Mouse (Mus musculus) CH12.LX (cell line): Measurements from ENCODE around the gene Slc2a4. TPM values are rescaled to one million over a fixed set of nuclear protein-coding genes. Genes with fewer than 3 reads are reported as not detected.
A peak's percentile ranks its signal among the peaks of the same experiment; 100 is the strongest.

Experiments used
- DNase-seq: peaks from one replicate; pipeline ENCODE4 v3.0.0-alpha.2; 2013; ENCODE audit errors: extremely low read depth
- H3K27ac ChIP-seq: 2 replicates; pipeline ENCODE4 v1.5.1; 2012; ENCODE audit warnings: low read depth, mild to moderate bottlenecking, control low read depth, moderate library complexity; ENCODE audit not compliant: insufficient read depth
- H3K27me3 ChIP-seq: replicated peaks from 2 replicates; pipeline ENCODE3; 2012; ENCODE audit warnings: inconsistent platforms
- H3K36me3 ChIP-seq, 2 experiments: replicated peaks in 1 of 2; 2 replicates each; pipeline versions ENCODE3 to v1.6.1; 2012; ENCODE audit warnings: inconsistent platforms in 1 of 2, low read length in 1 of 2, mild to moderate bottlenecking in 1 of 2, mixed read lengths in 1 of 2, moderate library complexity in 1 of 2; ENCODE audit not compliant: control insufficient read depth in 1 of 2, insufficient read depth in 1 of 2
- H3K4me1 ChIP-seq, 2 experiments: 2 replicates each; pipeline ENCODE4 v1.6.1; 2012; ENCODE audit warnings: inconsistent platforms in 1 of 2, moderate library complexity in 1 of 2; ENCODE audit not compliant: insufficient read depth in 2 of 2, control insufficient read depth in 1 of 2
- H3K4me2 ChIP-seq: 2 replicates; pipeline ENCODE4 v1.6.1; 2012; ENCODE audit warnings: low read depth, mild to moderate bottlenecking, control low read depth; ENCODE audit not compliant: poor library complexity, insufficient read depth, severe bottlenecking
- H3K4me3 ChIP-seq, 3 experiments: fragments of 150-350 bp in 1 of 3; sonication (generic) in 1 of 3; replicated peaks in 1 of 3; 2 replicates each; pipeline versions ENCODE3 to v1.5.1; 2011 to 2012; ENCODE audit warnings: low read depth in 2 of 3, low read length in 2 of 3, mild to moderate bottlenecking in 2 of 3, moderate library complexity in 2 of 3, control low read depth in 1 of 3, improper control_type of control experiment in 1 of 3, inconsistent platforms in 1 of 3, mixed read lengths in 1 of 3; ENCODE audit not compliant: poor library complexity in 1 of 3
- H3K79me2 ChIP-seq: replicated peaks from 2 replicates; pipeline ENCODE4 v1.6.1; 2012; ENCODE audit warnings: mild to moderate bottlenecking, moderate library complexity; ENCODE audit not compliant: control insufficient read depth, poor library complexity, insufficient read depth, severe bottlenecking; ENCODE audit errors: extremely low read depth
- H3K9ac ChIP-seq: 2 replicates; pipeline ENCODE4 v1.6.1; 2012; ENCODE audit warnings: low read depth, mild to moderate bottlenecking, control low read depth, moderate library complexity; ENCODE audit not compliant: insufficient read depth
- H3K9me3 ChIP-seq: replicated peaks from 2 replicates; pipeline ENCODE3; 2012; ENCODE audit warnings: low read length, inconsistent platforms, mixed read lengths
- BHLHE40 ChIP-seq: IDR thresholded peaks from 2 replicates; pipeline ENCODE4 v1.6.1; 2011; ENCODE audit warnings: mild to moderate bottlenecking, low read depth, low read length, improper control_type of control experiment
- CHD1 ChIP-seq: IDR thresholded peaks from 2 replicates; pipeline ENCODE4 v1.6.1; 2012; ENCODE audit warnings: low read depth, low read length, improper control_type of control experiment, inconsistent platforms
- CHD2 ChIP-seq: IDR thresholded peaks from 2 replicates; pipeline ENCODE4 v1.6.1; 2011; ENCODE audit warnings: low read length, improper control_type of control experiment
- CTCF ChIP-seq, 2 experiments: IDR thresholded peaks in 1 of 2; conservative IDR thresholded peaks in 1 of 2; 2 replicates each; pipeline ENCODE4 v1.5.1; 2011 to 2012; ENCODE audit warnings: low read depth in 2 of 2, low read length in 2 of 2, improper control_type of control experiment in 1 of 2, inconsistent platforms in 1 of 2, mild to moderate bottlenecking in 1 of 2, moderate library complexity in 1 of 2
- E2F4 ChIP-seq: IDR thresholded peaks from 2 replicates; pipeline ENCODE4 v1.6.1; 2011; ENCODE audit warnings: low read depth, low read length, improper control_type of control experiment; ENCODE audit not compliant: insufficient replicate concordance
- ELF1 ChIP-seq: IDR thresholded peaks from 2 replicates; pipeline ENCODE4 v1.6.1; 2014; ENCODE audit warnings: low read depth, mild to moderate bottlenecking, inconsistent platforms, low read length, improper control_type of control experiment
- EP300 ChIP-seq: IDR thresholded peaks from 2 replicates; pipeline ENCODE4 v1.6.1; 2011; ENCODE audit warnings: low read length, improper control_type of control experiment
- ETS1 ChIP-seq: conservative IDR thresholded peaks from 2 replicates; pipeline ENCODE4 v1.6.1; 2012; ENCODE audit warnings: low read depth, mild to moderate bottlenecking, inconsistent platforms, low read length, improper control_type of control experiment, moderate library complexity
- GABPA ChIP-seq: IDR thresholded peaks from 2 replicates; pipeline ENCODE4 v1.6.1; 2012; ENCODE audit warnings: low read depth, low read length, improper control_type of control experiment, inconsistent platforms; ENCODE audit not compliant: insufficient replicate concordance
- HCFC1 ChIP-seq: IDR thresholded peaks from 2 replicates; pipeline ENCODE4 v1.6.1; 2012; ENCODE audit warnings: low read depth, mild to moderate bottlenecking, inconsistent platforms, low read length, improper control_type of control experiment
- IRF4 ChIP-seq: IDR thresholded peaks from 2 replicates; pipeline ENCODE4 v1.6.1; 2014; ENCODE audit warnings: low read depth, mild to moderate bottlenecking, inconsistent platforms, low read length, improper control_type of control experiment
- JUN ChIP-seq: IDR thresholded peaks from 2 replicates; pipeline ENCODE4 v1.6.1; 2011; ENCODE audit warnings: low read depth, mild to moderate bottlenecking, low read length, improper control_type of control experiment, moderate library complexity; ENCODE audit not compliant: insufficient read depth
- JUND ChIP-seq: conservative IDR thresholded peaks from 2 replicates; pipeline ENCODE4 v1.6.1; 2011; ENCODE audit warnings: low read depth, low read length, improper control_type of control experiment
- KAT2A ChIP-seq: IDR thresholded peaks from 2 replicates; pipeline ENCODE4 v1.6.1; 2012; ENCODE audit warnings: low read length, improper control_type of control experiment, inconsistent platforms; ENCODE audit not compliant: insufficient replicate concordance
- MAFK ChIP-seq: IDR thresholded peaks from 2 replicates; pipeline ENCODE4 v1.6.1; 2011; ENCODE audit warnings: low read length, improper control_type of control experiment; ENCODE audit not compliant: insufficient replicate concordance
- MAX ChIP-seq: IDR thresholded peaks from 2 replicates; pipeline ENCODE4 v1.6.1; 2011; ENCODE audit warnings: low read length, improper control_type of control experiment
- MAZ ChIP-seq: IDR thresholded peaks from 2 replicates; pipeline ENCODE4 v1.6.1; 2012; ENCODE audit warnings: low read depth, mild to moderate bottlenecking, inconsistent platforms, low read length, improper control_type of control experiment, moderate library complexity
- MEF2A ChIP-seq: IDR thresholded peaks from 2 replicates; pipeline ENCODE4 v1.6.1; 2014; ENCODE audit warnings: low read depth, mild to moderate bottlenecking, inconsistent platforms, low read length, improper control_type of control experiment, borderline replicate concordance
- MXI1 ChIP-seq: IDR thresholded peaks from 2 replicates; pipeline ENCODE4 v1.6.1; 2011; ENCODE audit warnings: mild to moderate bottlenecking, low read depth, low read length, improper control_type of control experiment
- MYC ChIP-seq: IDR thresholded peaks from 2 replicates; pipeline ENCODE4 v1.6.1; 2011; ENCODE audit warnings: low read depth, mild to moderate bottlenecking, improper control_type of control experiment, low read length
- NELFE ChIP-seq: IDR thresholded peaks from 2 replicates; pipeline ENCODE4 v1.6.1; 2011; ENCODE audit warnings: low read depth, low read length, improper control_type of control experiment
- NRF1 ChIP-seq: IDR thresholded peaks from 2 replicates; pipeline ENCODE4 v1.6.1; 2014; ENCODE audit warnings: low read depth, mild to moderate bottlenecking, inconsistent platforms, low read length, improper control_type of control experiment, moderate library complexity
- PAX5 ChIP-seq: IDR thresholded peaks from 2 replicates; pipeline ENCODE4 v1.6.1; 2012; ENCODE audit warnings: low read length, inconsistent platforms, mixed read lengths
- POLR2A ChIP-seq: IDR thresholded peaks from 2 replicates; pipeline ENCODE4 v1.6.1; 2011; ENCODE audit warnings: low read depth, mild to moderate bottlenecking, improper control_type of control experiment, low read length
- POLR2AphosphoS2 ChIP-seq: IDR thresholded peaks from 2 replicates; pipeline ENCODE4 v1.6.1; 2011; ENCODE audit warnings: low read depth, low read length, improper control_type of control experiment
- RAD21 ChIP-seq: IDR thresholded peaks from 2 replicates; pipeline ENCODE4 v1.6.1; 2011; ENCODE audit warnings: low read depth, mild to moderate bottlenecking, low read length, improper control_type of control experiment, moderate library complexity
- RCOR1 ChIP-seq: conservative IDR thresholded peaks from 2 replicates; pipeline ENCODE4 v1.6.1; 2012; ENCODE audit warnings: low read depth, mild to moderate bottlenecking, inconsistent platforms, low read length, improper control_type of control experiment
- SIN3A ChIP-seq: IDR thresholded peaks from 2 replicates; pipeline ENCODE4 v1.6.1; 2012; ENCODE audit warnings: low read length, improper control_type of control experiment, inconsistent platforms
- SMC3 ChIP-seq: IDR thresholded peaks from 2 replicates; pipeline ENCODE4 v1.6.1; 2011; ENCODE audit warnings: low read depth, low read length, improper control_type of control experiment
- TBP ChIP-seq: conservative IDR thresholded peaks from 2 replicates; pipeline ENCODE4 v1.6.1; 2011; ENCODE audit warnings: low read depth, low read length, improper control_type of control experiment
- TCF12 ChIP-seq: IDR thresholded peaks from 2 replicates; pipeline ENCODE4 v1.6.1; 2014; ENCODE audit warnings: low read depth, mild to moderate bottlenecking, inconsistent platforms, low read length, improper control_type of control experiment
- UBTF ChIP-seq: IDR thresholded peaks from 2 replicates; pipeline ENCODE4 v1.6.1; 2012; ENCODE audit warnings: low read depth, mild to moderate bottlenecking, inconsistent platforms, low read length, improper control_type of control experiment, moderate library complexity
- USF1 ChIP-seq: IDR thresholded peaks from 2 replicates; pipeline ENCODE4 v1.6.1; 2014; ENCODE audit warnings: low read depth, mild to moderate bottlenecking, inconsistent platforms, low read length, improper control_type of control experiment
- USF2 ChIP-seq: conservative IDR thresholded peaks from 2 replicates; pipeline ENCODE4 v1.6.1; 2011; ENCODE audit warnings: low read depth, low read length, improper control_type of control experiment
- ZC3H11A ChIP-seq: IDR thresholded peaks from 2 replicates; pipeline ENCODE4 v1.6.1; 2012; ENCODE audit warnings: low read depth, mild to moderate bottlenecking, inconsistent platforms, low read length, improper control_type of control experiment
- ZKSCAN1 ChIP-seq: IDR thresholded peaks from 2 replicates; pipeline ENCODE4 v1.6.1; 2012; ENCODE audit warnings: low read depth, inconsistent platforms, low read length, improper control_type of control experiment, borderline replicate concordance
- ZMIZ1 ChIP-seq: IDR thresholded peaks from 2 replicates; pipeline ENCODE4 v1.6.1; 2012; ENCODE audit warnings: low read depth, mild to moderate bottlenecking, inconsistent platforms, low read length, improper control_type of control experiment
- ZNF384 ChIP-seq: IDR thresholded peaks from 2 replicates; pipeline ENCODE4 v1.6.1; 2012; ENCODE audit warnings: low read depth, low read length, improper control_type of control experiment, inconsistent platforms
- dilution Hi-C: fragments of 300-500 bp; cut with MboI; formaldehyde crosslinking; loops from 2 replicates; pipeline ENCODE4 v1.14.3; 2020; ENCODE audit warnings: low sequenced_read_pairs; ENCODE audit not compliant: extremely low pct_unique_long_range_greater_than_20kb, extremely low pct_ligation_motif_present
- in situ Hi-C: fragments of 300-500 bp; cut with MboI; formaldehyde crosslinking; loops from 3 replicates; pipeline ENCODE4 v1.14.3; 2019; ENCODE audit warnings: low sequenced_read_pairs, low pct_ligation_motif_present, low pct_unique_long_range_greater_than_20kb, mixed read lengths
- polyA plus RNA-seq: library from polyadenylated mRNA; unstranded; fragments of >175 nt; gene quantifications from 2 replicates; pipeline ENCODE4 v1.2.1, GENCODE M21; 2012; ENCODE audit warnings: low read depth; ENCODE audit not compliant: insufficient read length
- total RNA-seq, 2 experiments: library from RNA; depleted of rRNA; stranded (reverse); fragments of 300-350 nt in 1 of 2; fragments of >200 nt in 1 of 2; gene quantifications; 2 replicates each; pipeline ENCODE4 v1.2.3; 2012 to 2014

The Slc2a4 gene
- total and polyA plus RNA-seq, 3 experiments: 2.3 to 3.8 (median 2.6) TPM

DNA sequence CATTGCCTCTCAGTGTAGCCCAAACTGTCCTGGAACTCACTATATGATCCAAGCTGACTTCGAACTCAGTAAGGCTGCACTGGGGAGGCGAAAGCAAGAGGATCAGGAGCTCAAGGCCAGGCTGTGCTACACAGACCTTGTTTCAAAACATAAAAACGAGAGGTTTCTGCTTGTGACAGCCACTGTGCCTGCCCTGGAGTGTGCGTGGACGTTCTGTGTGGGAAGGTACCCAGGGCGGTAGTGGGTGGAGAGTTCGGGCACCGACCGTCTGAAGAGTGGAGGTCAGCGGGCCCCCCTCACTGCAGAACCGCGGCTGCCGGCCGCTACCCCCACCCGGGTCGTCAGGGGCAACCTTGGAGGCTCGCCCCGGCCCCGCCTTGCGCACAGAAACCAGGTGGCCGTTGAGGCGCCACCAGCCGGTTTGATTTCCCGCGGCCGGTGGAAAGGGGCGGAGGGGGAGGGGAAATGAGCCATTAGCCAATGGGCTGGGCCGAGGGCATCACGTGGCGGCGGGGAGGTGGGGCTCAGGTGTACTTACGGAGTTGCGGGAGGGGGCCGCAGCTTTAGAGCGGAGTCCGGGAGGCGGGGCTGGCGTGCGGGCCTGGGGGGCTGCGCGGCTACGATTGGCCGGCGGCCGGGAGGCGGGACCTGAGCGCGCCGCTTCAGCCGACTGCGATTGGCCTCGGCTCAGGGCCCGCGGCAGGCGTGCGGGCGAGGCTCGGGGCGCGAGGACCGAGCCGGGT lies 12.7 kb downstream of the Slc2a4 start, which contains the start of gene Ybx2:
Gene Ybx2 (plus strand): TSS at position 660 of the 743 bp plus-strand sequence.
- Histone ChIP-seq H3K79me2 (no peaks in the 10 kb centered on the region), H3K4me3 (peak within 1 kb of the TSS in 2 of 3 experiments; percentile 34 to 51), H3K4me1 (peaks cover 5 to 53% of the 10 kb centered on the region in 2 experiments), H3K27ac (no peak within 1 kb of the TSS), H3K9ac (peak within 1 kb of the TSS; percentile 3; the same call in 1 of the 2 replicates), H3K9me3 (no peaks in the 10 kb centered on the region), H3K4me2 (peak within 1 kb of the TSS; percentile 92), H3K36me3 (no peaks in the 10 kb centered on the region), H3K27me3 (peaks cover 60% of the 10 kb centered on the region)
- dilution Hi-C loops (no loop called here), in situ Hi-C loops (no loop called here)
- peak; percentile 70 for DNase-seq
- TF ChIP-seq USF1: peak; percentile 97
- TF ChIP-seq PAX5: no peak
- TF ChIP-seq SIN3A: peak; percentile 11; the same call in 1 of the 2 replicates
- no peak for TF ChIP-seq MYC
- peak; percentile 92 for TF ChIP-seq MAX
- no peak for TF ChIP-seq GABPA
- TF ChIP-seq ETS1: no peak
- no peak; the same call in 1 of the 2 replicates for TF ChIP-seq HCFC1
- no peak for TF ChIP-seq JUN
- no peak for TF ChIP-seq KAT2A
- no peak for TF ChIP-seq CHD1
- no peak for TF ChIP-seq POLR2A
- TF ChIP-seq CTCF (conservative IDR thresholded peaks at IDR 0.05 in 1 of 2, IDR thresholded peaks at IDR 0.05 in 1 of 2; ENCODE audit: low read depth in 2 of 2, low read length in 2 of 2): no peak
- TF ChIP-seq NELFE: no peak
- no peak for TF ChIP-seq POLR2AphosphoS2
- TF ChIP-seq BHLHE40: peak; percentile 13; the same call in 1 of the 2 replicates
- TF ChIP-seq IRF4: no peak
- no peak for TF ChIP-seq E2F4
- TF ChIP-seq ZKSCAN1: no peak
- TF ChIP-seq TCF12: peak; percentile 64
- no peak for TF ChIP-seq SMC3
- no peak for TF ChIP-seq NRF1
- no peak for TF ChIP-seq ZMIZ1
- no peak for TF ChIP-seq RCOR1
- peak; percentile 80 for TF ChIP-seq CHD2
- 0 out of 2 replicates have a peak, but pooled peaks have one; percentile 54 for TF ChIP-seq MXI1
- no peak for TF ChIP-seq JUND
- TF ChIP-seq UBTF: no peak
- TF ChIP-seq MAZ: 0 out of 2 replicates have a peak, but pooled peaks have one; percentile 45
- no peak for TF ChIP-seq ZC3H11A
- no peak for TF ChIP-seq ZNF384
- 0 out of 2 replicates have a peak, but pooled peaks have one; percentile 10 for TF ChIP-seq ELF1
- TF ChIP-seq EP300: no peak
- no peak for TF ChIP-seq RAD21
- TF ChIP-seq TBP: no peak
- TF ChIP-seq MAFK: no peak
- TF ChIP-seq USF2: peak; percentile 92
- TF ChIP-seq MEF2A: no peak
